Mouse (Mus musculus) ovary, adult 18-20 months (tissue): ENCODE data around the gene Obsl1.

Experiments used
- DNase-seq: peaks from one replicate; pipeline ENCODE4 v3.0.0; 2022; ENCODE audit warnings: low spot score, mixed read lengths

The Obsl1 gene

DNA sequence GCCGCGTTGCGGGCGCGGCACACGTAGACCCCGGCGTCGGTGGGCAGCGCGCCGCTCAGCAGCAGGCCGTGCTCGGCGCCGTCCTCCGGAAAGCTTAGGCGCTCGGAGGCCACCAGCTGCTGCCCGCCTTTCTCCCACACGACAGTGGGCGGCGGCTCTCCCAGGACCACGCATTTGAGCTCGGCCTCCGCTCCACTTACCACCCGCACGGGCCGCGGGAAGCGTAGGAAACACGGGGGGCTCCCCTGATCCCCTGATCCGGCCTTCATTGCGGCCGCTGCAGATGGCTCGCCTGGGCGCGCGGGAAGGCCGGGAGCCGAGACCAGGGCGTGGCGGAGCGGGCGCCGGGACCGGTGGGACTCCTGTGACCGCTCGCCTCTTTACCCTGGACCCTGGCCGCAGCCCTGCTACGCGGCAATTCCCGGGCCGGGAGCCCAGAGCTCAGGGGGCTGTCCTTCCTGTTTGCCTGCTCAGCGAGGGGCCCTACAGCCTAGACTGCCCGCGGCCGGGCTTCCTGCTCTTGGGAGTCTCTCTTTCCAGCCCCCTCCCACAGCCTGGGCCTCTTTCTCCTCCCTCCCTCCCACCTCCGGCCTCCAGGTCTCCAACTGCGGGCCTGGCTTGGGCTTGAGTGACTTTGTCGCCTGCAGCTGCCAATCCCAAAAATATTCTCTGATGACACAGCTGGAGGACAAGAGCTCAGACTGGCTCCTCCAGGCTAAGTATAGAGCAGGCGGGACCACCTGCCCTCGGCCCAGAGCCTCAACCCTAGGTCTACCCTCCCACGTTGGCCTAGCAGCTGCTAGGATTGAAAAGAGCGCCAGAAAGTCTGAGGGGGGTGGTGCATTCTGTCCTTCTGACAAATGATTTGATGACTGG is at the start of gene Obsl1:
Obsl1 (minus strand) TSS at position 497 of the 876 bp plus-strand sequence.
- DNase-seq: peak; percentile 78

DNA sequence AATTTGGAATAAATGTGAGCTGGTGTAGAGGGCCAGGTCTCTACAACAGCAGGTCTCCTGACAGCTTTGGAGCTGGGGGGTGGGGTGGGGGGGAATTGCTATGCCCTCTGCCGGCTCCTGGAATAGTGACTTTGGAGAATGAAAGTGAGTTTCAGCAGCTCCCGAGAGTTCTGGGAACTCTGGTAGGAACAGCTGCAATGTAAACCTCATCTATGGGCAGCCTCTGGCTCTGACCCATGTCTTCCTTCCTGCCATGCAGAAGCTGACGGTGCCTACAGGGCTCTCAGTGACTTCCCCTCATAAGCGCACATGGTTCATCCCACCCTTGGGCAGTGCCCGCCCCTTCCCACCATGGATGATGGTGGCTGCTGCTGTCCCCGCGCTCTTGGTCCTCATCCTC is 49.4 kb upstream of the Obsl1 start:
- DNase-seq: no peak

DNA sequence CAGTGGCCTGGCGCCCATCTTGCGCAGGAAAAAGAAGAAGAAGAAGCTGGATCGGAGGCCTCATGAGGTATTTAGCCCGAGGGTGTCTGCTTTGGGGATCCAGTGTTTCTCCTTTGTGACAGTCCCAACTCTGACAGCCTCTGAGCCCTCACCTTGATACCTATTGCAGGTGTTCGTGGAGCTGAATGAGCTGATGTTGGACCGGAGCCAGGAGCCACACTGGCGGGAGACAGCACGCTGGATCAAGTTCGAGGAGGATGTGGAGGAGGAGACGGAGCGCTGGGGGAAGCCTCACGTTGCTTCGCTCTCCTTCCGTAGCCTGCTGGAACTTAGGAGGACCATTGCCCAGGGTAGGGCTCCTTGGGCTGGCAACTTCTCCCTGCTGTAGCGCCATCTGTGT is 44.3 kb upstream of the Obsl1 start:
- DNase-seq: no peak

DNA sequence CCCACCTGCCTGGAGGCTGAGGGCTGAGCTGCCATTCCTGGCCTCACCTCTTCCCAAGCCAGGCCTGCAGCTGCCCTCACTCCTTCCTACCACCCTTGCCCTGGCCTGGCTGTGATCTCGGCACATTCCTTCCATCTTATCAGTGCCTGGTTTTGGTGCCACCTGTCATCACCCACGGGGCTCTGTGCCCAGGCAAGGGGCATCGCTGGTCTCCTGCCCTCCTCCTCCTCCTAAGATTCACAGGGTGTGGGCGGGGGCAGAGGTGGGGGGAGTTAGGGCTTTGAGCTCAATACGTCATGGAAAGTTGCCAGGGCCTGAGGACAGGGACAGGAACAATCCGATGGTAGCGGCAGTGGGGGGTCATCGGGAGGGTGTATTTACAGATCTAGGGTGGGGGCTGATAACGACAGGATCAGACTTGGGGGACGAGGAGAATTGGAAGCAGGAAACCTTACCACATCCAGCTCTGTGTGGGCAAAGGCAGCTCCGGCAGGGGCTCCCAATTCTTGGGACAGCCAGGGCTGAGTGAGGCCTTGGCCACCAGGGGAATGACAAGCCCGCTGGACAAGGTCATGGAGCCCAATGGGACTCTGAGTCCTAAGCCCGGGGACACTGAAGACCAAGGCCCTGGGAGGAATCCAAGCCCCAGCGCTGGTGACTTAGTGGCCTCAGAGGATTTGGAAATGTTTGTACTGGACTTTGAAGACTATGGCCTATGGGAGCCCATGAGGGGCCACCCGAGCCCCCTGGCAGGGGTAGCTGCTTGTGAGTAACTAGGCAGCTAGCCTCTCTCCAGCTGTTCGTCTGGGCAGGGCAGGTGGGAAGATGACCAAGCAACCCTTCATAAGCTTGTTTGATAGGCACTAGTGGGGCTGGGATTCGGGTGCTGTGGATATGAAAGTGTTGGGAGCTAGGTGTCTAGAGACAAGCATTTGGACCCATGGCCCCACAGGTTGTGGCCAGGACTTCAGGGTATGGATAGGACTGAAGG is 43.3 kb upstream of the Obsl1 start:
- no peak for DNase-seq

DNA sequence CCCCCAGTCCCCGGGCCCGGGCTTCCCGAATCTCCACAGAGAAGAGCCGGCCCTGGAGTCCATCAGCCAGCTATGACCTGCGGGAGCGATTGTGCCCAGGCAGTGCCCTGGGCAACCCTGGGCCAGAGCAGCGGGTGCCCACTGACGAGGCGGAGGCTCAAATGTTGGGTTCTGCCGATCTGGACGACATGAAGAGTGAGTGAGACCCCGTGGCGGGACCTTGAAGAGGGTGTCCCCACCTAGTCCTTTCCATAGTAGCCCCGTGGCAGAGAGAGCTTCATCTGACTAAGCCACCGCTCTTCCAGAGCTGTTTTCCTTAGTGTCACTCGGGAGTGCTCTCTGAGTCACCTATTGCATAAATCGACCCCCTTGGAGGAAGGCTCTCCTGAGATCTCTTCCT is 42.6 kb upstream of the Obsl1 start:
- no peak for DNase-seq

DNA sequence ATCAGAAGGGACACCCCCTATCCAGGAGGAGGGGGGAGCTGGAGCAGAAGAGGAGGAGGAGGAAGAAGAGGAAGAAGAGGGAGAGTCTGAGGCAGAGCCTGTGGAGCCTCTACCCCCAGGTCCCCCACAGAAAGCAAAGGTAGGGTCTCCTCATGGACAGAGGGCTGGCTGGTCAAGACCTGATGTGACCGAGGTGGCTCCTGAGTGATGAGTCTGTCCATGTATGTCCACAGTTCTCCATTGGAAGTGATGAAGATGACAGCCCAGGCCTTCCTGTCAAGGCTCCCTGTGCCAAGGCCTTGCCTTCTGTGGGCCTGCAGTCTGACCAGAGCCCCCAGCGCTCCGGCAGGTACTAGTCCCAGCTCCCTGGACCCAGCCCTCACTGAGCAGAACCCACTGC is 41.8 kb upstream of the Obsl1 start:
- no peak for DNase-seq

DNA sequence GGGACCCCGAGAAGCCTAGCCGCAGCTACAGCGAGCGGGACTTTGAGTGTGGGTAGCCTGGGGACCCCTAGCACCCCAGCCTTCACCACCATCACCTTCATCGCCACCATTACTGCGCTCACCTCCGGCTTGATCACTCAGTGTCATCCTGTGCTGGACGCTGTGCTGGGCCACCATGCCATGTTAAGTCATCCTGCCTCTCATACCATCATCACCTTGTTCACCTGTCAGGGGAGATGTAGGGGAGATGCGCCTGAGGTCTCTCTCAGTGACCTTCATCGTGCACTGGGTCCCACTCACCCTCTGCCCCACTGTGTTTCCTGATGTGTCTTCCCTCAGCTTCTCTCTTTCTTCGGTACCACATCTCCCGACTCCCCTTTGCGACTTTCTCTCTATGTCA is 41.1 kb upstream of the Obsl1 start:
- no peak for DNase-seq

DNA sequence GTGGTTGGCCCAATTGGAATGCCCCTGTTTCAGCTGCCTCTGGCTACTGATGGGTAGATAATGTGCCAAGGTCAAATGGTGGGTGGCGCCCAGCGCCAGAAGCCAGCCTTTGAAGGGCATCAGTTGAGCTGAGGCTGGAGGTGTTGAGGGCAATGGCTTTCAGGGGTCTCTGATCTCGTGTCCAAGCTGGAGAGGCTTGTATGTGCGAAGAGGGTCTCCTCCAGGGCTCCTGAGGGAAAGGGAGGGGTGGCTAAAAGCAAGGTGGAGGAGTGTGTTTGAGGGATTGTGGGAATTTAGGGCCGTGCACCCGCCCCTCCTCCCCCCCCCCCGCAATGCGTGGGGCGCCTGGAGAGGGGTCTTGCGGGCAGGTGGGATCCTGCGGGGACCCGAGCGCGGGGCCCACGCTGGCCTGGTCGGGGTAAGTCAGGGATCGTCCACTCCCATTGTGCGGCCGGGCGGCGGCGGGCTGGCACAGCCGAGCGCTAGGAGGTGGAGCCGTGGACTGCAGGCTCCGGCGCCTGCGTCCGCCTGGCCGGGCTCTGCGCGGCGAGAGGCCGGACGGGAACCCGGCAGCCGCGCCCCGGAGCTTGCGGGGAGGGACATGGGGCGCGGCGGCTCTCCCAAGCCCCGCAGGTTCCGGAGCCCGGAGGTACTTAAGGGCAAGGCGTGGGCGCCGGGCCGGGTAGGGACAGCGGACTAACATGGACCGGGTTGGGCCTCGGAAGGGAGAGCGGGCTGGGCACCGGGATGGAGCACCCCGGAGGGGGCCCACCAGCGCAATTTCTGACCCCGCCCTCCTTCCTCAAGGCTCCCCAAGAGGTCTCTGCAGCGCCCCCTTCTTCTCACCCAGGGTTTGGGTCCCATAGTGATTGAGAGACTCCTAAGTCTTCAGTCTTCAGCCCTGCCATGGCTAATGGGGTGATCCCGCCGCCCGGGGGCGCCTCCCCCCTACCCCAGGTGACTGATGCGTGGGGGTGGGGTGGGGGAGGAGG is 40.0 kb upstream of the Obsl1 start, which contains the start of gene Slc4a3:
Slc4a3 (plus strand) TSS at position 302 of the 992 bp plus-strand sequence.
- DNase-seq: peak; percentile 51

DNA sequence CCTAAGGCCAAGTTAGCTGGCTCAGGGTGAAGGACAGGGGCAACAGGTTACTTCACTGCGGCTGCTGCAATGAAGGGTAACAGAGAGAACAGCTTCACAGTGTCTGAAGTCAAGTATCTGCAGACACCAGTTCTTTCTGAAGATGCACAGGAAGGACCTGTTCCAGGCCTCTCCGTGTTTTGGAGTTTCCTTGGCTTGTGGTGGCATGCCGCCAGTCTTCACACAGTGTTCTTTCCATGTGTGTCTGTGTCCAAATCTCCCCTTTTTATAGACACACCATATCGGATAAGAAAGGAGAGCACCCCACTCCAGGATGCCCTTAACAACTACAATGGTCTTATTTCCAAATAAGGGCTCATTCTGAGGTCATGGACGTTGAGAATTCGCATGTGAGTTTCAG is 38.1 kb upstream of the Obsl1 start:
- no peak for DNase-seq

DNA sequence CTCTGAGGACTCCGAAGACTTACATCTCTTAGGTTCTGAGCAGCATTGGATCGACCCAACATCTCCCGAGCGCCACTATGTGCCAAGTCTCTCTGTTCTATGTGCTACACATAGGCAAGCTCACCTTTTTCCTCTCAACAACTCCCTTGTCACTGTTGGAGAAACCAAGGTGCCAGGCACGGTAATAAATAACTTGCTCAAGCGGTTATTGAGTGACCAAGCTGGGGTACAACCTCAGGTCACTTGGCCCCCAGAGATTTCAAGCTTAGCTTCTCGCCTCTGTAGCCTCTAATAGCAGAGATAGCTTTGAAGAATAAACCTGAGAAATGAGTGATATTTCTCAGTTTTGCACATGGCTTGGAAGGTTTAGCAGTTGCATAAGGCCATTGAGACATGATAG is 35.2 kb upstream of the Obsl1 start:
- no peak for DNase-seq

DNA sequence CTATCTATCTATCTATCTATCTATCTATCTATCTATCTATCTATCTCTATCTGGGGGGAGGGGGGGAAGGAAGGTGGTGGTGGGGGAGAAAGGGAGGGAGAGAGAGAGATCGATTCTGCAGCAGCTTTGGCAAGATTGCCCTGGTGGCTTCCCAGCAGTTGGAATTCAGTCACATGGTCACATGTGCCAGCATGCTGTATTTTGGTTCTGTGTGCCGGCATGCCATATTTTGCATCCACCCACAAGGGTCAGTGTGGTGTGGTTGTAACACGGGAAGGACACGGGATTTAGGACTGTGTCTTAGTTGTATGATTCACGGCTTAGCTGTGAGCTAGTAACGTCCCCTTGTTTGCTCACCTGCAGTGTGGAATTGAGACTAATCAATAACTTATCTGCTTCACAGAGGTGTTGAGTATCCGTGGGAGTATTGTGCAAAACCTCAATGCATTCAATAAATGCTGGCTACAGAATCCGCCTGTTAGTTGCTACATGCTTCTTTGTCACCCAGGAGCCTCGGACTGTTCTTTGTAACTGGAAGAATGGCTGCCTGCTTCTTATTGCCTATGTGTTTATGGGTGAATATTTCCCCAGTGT is 32.4 kb upstream of the Obsl1 start:
- DNase-seq: no peak

DNA sequence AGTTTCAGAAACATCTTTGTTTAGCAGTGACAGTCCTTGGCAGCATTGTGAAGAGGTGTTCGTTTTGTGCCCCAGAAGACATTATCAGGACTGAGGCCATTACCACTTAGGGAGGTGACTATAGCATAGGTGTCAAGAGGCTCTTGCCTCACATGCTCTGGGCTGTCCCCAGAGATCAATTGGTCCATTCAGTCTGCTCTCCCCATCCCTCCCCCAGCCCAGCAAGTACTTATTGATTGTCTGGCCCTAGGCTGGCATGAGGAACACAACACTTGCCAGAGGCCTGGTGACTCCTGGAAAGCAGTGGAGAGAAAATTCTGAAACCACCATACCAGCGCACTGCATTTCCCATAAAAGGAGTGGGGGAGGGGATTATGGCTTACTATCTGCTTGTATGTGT is 31.3 kb upstream of the Obsl1 start:
- no peak for DNase-seq

DNA sequence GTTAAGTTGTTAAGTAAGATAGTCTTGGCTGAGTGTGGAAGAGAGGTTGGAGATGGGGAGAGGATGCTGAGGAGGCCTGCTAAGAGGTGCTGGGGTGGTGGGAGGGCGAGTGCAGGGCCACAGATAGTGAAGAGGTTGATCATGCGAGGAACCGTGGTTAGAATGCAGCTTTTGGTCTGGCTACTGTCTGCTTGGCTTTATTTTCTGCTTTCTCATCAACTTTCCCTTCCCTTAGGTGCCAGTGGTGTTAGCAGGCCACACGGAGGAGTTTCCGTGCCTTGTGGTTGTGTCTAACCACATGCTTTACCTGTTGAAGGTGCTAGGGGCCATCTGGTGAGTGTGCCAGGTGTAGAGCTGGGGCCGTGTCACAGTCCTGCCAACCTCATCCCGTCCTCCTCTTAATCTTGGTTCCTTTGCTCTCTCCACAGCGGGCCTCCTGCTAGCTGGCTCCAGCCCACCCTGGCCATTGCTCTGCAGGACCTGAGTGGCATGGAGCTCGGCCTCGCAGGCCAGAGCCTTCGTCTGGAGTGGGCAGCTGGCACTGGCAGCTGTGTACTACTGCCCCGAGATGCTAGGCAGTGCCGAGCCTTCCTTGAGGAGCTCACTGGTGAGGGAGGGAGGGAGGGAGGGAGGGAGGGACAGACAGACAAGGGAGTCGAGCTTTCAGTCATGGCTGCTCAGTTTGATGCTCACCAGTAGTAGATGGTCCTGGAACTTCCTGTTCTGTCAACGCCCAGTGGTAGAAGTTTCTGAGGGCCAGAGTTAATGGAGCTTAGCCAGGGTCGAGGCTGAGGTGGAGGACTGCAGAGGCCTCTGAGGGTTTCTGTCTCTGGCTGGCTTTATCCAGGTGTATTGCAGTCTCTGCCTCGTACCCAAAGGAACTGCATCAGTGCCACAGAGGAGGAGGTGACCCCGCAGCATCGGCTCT is 27.3 kb upstream of the Obsl1 start:
- DNase-seq: no peak

DNA sequence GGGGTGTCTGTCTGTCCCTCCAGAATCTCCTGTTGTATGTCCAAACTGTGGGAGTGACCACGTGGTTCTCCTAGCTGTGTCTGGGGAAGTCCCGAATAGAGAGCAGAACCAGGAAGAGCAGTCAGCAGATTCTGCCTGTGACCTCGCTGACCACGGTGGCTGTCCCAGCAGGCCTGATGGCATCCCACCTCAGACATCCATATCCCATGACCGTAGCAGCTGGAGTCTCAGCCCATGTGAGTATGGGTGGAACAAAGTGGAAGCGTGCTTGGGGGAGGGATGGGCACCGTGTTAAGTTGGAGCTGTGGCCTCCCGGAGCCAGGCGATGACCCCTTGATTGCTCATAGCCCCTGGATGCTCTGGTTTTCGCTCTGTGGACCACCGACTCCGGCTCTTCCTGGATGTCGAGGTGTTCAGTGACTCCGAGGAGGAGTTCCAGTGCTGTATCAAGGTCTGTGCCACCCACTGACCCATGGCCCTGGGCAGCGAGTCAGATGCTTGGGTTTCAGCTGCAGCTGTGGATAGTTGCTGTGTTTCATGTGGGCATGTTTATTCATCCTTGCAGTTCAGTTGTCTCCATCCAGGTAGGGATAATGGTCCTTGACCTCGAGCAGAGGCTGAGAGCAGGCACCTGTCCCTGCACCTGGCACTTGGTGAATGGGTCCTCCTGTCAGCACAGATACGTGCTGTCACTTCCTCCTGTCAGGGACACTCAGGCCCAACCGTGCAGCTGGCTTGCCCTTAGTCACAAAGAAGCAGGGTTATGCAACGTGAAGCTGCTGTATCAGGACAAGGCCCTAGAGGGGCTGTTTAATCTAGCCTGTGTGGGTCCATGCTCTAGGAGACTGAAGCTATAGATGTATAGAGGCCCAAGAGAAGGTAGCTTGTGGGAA is 26.3 kb upstream of the Obsl1 start:
- no peak for DNase-seq

DNA sequence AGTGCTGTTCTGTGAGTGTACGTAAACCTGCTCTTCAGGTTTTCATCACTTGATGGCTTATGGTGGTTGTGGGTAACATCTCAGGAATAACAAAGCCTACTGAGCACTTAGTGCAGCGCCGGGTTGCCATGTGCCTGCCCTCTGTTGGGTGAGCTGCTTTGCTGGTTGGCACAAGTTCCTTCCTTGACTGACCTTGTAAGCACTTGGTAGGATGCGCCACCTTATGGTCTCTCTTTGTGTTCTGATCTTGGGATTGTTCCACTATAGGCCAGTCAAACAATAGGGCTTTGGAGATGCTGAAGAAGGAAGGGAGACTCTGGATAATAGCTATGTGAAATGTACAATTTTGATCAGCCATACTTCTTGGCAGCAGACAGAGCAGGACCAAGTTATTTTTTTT is 24.3 kb upstream of the Obsl1 start:
- no peak for DNase-seq

DNA sequence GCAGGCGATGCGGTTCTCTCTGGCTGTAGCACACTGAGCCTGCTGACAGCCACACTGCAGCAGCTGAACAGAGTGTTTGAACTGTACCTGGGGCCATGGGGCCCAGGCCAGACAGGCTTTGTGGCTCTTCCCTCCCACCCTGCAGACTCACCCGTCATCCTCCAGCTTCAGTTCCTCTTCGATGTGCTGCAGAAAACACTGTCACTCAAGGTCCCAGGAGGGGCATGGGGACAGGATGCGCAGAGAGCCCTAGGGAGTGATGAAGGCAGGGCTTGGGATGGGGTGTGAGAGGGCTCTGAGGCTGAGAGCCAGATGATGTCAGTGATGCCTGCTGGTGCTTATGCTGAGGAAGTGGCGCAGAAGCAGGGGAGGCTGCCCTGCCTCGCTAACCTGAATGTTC is 18.4 kb upstream of the Obsl1 start:
- no peak for DNase-seq

DNA sequence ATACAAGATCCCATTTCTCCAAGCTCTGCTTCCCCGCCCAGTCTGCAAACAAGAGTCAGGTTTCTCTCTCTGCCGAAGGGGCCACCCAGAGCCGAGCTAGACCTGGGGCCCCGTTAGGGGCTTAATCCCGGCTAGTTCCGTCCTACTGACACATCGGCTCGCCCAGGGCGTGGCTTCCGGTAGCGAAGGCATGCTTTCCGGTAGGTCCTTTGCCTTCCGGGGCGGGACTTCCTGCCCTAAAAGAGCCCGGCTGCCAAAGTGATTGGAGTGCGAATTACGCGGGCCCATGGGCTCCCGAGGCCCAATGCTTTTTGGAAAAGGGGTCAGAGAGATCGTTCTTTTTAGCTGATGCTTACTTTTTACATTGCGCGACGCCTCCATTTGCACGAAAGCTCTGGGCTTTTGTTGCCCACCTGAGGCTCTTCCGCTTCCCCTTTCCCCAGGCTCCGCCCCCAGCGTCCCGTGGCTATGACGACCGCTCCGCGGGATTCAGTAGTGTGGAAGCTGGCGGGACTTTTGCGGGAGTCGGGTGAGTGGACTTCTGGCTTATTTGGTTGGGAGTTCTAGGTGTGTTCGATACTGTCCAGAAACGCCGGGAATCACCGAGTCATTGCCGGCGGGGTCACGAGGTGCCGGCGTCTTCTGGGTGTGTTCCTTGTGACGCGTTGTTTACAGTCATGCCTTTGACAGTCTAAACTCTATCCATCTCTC is 15.2 kb upstream of the Obsl1 start, which contains the start of gene Stk11ip:
Stk11ip (plus strand) TSS at position 209 of the 711 bp plus-strand sequence.
- DNase-seq: peak; percentile 85

DNA sequence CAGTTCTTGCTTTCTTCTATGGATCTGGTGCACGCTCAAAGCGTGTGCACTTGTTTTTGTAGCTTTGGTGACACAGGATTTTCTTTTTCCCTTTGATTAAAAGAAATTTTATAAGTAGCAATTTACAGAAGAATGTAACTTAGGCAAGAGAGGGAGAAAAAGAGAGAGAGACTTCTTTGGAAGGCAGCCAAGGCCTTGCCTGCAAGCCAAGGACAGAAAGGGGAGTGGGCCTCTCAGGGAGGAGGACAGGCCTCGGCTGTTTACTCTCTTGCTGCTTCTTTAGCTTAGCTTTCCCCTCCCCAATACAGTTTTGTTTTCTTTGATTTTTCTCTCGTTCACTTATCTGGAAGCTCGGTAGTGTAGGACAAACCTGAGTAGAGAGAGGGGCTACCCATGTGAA is 13.3 kb upstream of the Obsl1 start:
- peak; percentile 76 for DNase-seq
